Mouse (Mus musculus) megakaryocyte, embryonic 14.5 days (primary cell): ENCODE measurements around the gene Zfp626.
"Not testable (repeated sequence)": the region's sequence is repeated elsewhere in the genome, so short reads cannot be mapped to it uniquely, and the experiment has no call there.

Experiments used
- FLI1 ChIP-seq: IDR thresholded peaks from 2 replicates; pipeline ENCODE4 v1.6.1; 2012; ENCODE audit warnings: low read length, inconsistent platforms, mixed read lengths
- GATA1 ChIP-seq: IDR thresholded peaks from 3 replicates; pipeline ENCODE4 v1.6.1; 2012; ENCODE audit warnings: mixed read lengths, low read length, inconsistent platforms, borderline replicate concordance

GRCm38 (mm10) chr7:27807305-27807704 lies 309 bp downstream of the Zfp626 start:
- TF ChIP-seq GATA1, FLI1: not testable (repeated sequence)
